Mouse (Mus musculus) lung, postnatal 14 days (tissue): ENCODE results near the gene Pnpla1.
A peak's percentile ranks its signal among the peaks of the same experiment; 100 is the strongest.

ENCODE experiments used
- DNase-seq: peaks from one replicate; pipeline ENCODE4 v3.0.0; 2021

Gene Pnpla1

GRCm38 (mm10) chr17:28926866-28927635 is 68.8 kb downstream of the Pnpla1 start:
- peak; percentile 67 for DNase-seq

GRCm38 (mm10) chr17:28928004-28928403 is 69.8 kb downstream of the Pnpla1 start:
- DNase-seq, result no peak

GRCm38 (mm10) chr17:28929369-28929768 is 71.2 kb downstream of the Pnpla1 start:
- no peak for DNase-seq

GRCm38 (mm10) chr17:28930392-28931074 is 72.3 kb downstream of the Pnpla1 start:
- peak; percentile 95 for DNase-seq

- DNase-seq, result no peak
Measured at GRCm38 (mm10) chr17:28931436-28932211, 73.4 kb downstream of the Pnpla1 start.

GRCm38 (mm10) chr17:28932274-28932673 is 74.1 kb downstream of the Pnpla1 start:
- DNase-seq, result no peak

- no peak for DNase-seq
Measured at GRCm38 (mm10) chr17:28934120-28934916, 76.1 kb downstream of the Pnpla1 start.

GRCm38 (mm10) chr17:28936133-28936532 is 77.9 kb downstream of the Pnpla1 start:
- no peak for DNase-seq

GRCm38 (mm10) chr17:28936622-28937345 is 78.6 kb downstream of the Pnpla1 start:
- peak; percentile 60 for DNase-seq
